Mouse (Mus musculus): ENCODE measurements around the gene Wars2. TPM values are rescaled to one million over a fixed set of nuclear protein-coding genes. Genes with fewer than 3 reads are reported as not detected.

The Wars2 gene
- total RNA-seq (2012; rRNA removed), result 3.6 and 4.9 TPM in 2 replicates

GRCm38 (mm10) chr3:99140940-99141854 is at the start of gene Wars2:
TSS of gene Wars2 (plus strand) at chr3:99141068.
- H3K4me1 ChIP-seq (ENCODE audit: control insufficient read depth in 2 of 2, insufficient read depth in 2 of 2, low read length in 2 of 2, poor library complexity in 1 of 2), result no peaks in the 10 kb centered on the region
- in situ Hi-C loops (cut with MboI; ENCODE audit: low sequenced_read_pairs in 2 of 2, unreplicated experiment in 2 of 2), result no loop called here
- peak; percentile 83 for DNase-seq (ENCODE audit: low read depth, low spot score)
- H3K9ac ChIP-seq (ENCODE audit: insufficient read depth, low read depth, low read length, poor library complexity, severe bottlenecking), result peak within 1 kb of the TSS; percentile 91
- no peaks in the 10 kb centered on the region for H3K36me3 ChIP-seq (ENCODE audit: control insufficient read depth, insufficient read depth, low read length, poor library complexity, severe bottlenecking)
- TF ChIP-seq MAFK (IDR thresholded peaks at IDR 0.05; ENCODE audit: insufficient read depth, low read depth, low read length) (no peak), HCFC1 (IDR thresholded peaks at IDR 0.05; ENCODE audit: borderline replicate concordance, insufficient read depth, low read length) (peak; percentile 54; the same call in 1 of the 2 replicates)
- H3K9me3 ChIP-seq (ENCODE audit: control insufficient read depth, insufficient read depth, low read depth, low read length), result no peaks in the 10 kb centered on the region
- peak within 1 kb of the TSS; percentile 77; the same call in 1 of the 2 replicates for H3K27ac ChIP-seq (ENCODE audit: insufficient read depth, low read depth, low read length, poor library complexity, severe bottlenecking)
- H3K4me3 ChIP-seq (ENCODE audit: insufficient read depth in 1 of 2, low read depth in 1 of 2, low read length in 2 of 2, poor library complexity in 1 of 2, severe bottlenecking in 1 of 2), result peak within 1 kb of the TSS; percentile 77 to 82

DNA sequence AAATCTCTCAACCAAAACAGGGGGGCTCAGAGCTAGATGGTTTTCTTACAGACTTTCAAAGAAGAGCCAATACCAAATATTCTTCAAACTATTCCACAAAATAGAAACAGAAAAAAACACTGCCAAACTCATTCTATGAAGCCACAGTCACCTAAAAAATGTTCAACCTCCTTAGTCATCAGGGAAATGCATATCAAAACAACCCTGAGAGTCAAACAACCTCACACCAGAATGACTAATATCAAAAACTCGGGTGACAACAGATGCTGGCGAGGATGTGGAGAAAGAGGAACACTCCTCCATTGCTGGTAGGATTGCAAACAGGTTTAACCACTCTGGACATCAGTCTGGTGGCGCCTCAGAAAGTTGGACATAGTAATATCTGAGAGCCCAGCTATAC is 44.1 kb upstream of the Wars2 start:
- Histone ChIP-seq H3K4me3 (ENCODE audit: insufficient read depth in 1 of 2, low read depth in 1 of 2, low read length in 2 of 2, poor library complexity in 1 of 2, severe bottlenecking in 1 of 2) (no peak overlapping the region), H3K36me3 (ENCODE audit: control insufficient read depth, insufficient read depth, low read length, poor library complexity, severe bottlenecking) (no peaks in the 10 kb centered on the region), H3K4me1 (ENCODE audit: control insufficient read depth in 2 of 2, insufficient read depth in 2 of 2, low read length in 2 of 2, poor library complexity in 1 of 2) (no peaks in the 10 kb centered on the region), H3K9ac (ENCODE audit: insufficient read depth, low read depth, low read length, poor library complexity, severe bottlenecking) (no peak overlapping the region), H3K9me3 (ENCODE audit: control insufficient read depth, insufficient read depth, low read depth, low read length) (no peaks in the 10 kb centered on the region), H3K27ac (ENCODE audit: insufficient read depth, low read depth, low read length, poor library complexity, severe bottlenecking) (no peak overlapping the region)
- in situ Hi-C loops (cut with MboI; ENCODE audit: low sequenced_read_pairs in 2 of 2, unreplicated experiment in 2 of 2), result no loop called here
- TF ChIP-seq ZC3H11A (IDR thresholded peaks at IDR 0.05; ENCODE audit: borderline replicate concordance, low read depth, low read length) (no peak), ZNF384 (IDR thresholded peaks at IDR 0.05; ENCODE audit: low read depth, low read length) (no peak), CHD2 (IDR thresholded peaks at IDR 0.05; ENCODE audit: low read depth, low read length) (no peak), HCFC1 (IDR thresholded peaks at IDR 0.05; ENCODE audit: borderline replicate concordance, insufficient read depth, low read length) (no peak), MAFK (IDR thresholded peaks at IDR 0.05; ENCODE audit: insufficient read depth, low read depth, low read length) (no peak)
- DNase-seq (ENCODE audit: low read depth, low spot score), result no peak

- Histone ChIP-seq H3K4me1 (ENCODE audit: control insufficient read depth in 2 of 2, insufficient read depth in 2 of 2, low read length in 2 of 2, poor library complexity in 1 of 2) (no peaks in the 10 kb centered on the region), H3K36me3 (ENCODE audit: control insufficient read depth, insufficient read depth, low read length, poor library complexity, severe bottlenecking) (no peaks in the 10 kb centered on the region), H3K4me3 (ENCODE audit: insufficient read depth in 1 of 2, low read depth in 1 of 2, low read length in 2 of 2, poor library complexity in 1 of 2, severe bottlenecking in 1 of 2) (no peak overlapping the region), H3K27ac (ENCODE audit: insufficient read depth, low read depth, low read length, poor library complexity, severe bottlenecking) (no peak overlapping the region), H3K9me3 (ENCODE audit: control insufficient read depth, insufficient read depth, low read depth, low read length) (no peaks in the 10 kb centered on the region), H3K9ac (ENCODE audit: insufficient read depth, low read depth, low read length, poor library complexity, severe bottlenecking) (no peak overlapping the region)
- in situ Hi-C loops (cut with MboI; ENCODE audit: low sequenced_read_pairs in 2 of 2, unreplicated experiment in 2 of 2), result no loop called here
- DNase-seq (ENCODE audit: low read depth, low spot score), result no peak
- no peak for TF ChIP-seq ZNF384 (IDR thresholded peaks at IDR 0.05; ENCODE audit: low read depth, low read length)
- no peak for TF ChIP-seq CHD2 (IDR thresholded peaks at IDR 0.05; ENCODE audit: low read depth, low read length)
- TF ChIP-seq HCFC1 (IDR thresholded peaks at IDR 0.05; ENCODE audit: borderline replicate concordance, insufficient read depth, low read length), result no peak
- no peak for TF ChIP-seq MAFK (IDR thresholded peaks at IDR 0.05; ENCODE audit: insufficient read depth, low read depth, low read length)
- TF ChIP-seq ZC3H11A (IDR thresholded peaks at IDR 0.05; ENCODE audit: borderline replicate concordance, low read depth, low read length), result no peak
These were observed 30.3 kb upstream of the Wars2 start for GRCm38 (mm10) chr3:99110353-99111213.

- Histone ChIP-seq H3K4me1 (ENCODE audit: control insufficient read depth in 2 of 2, insufficient read depth in 2 of 2, low read length in 2 of 2, poor library complexity in 1 of 2) (no peaks in the 10 kb centered on the region), H3K9me3 (ENCODE audit: control insufficient read depth, insufficient read depth, low read depth, low read length) (no peaks in the 10 kb centered on the region), H3K9ac (ENCODE audit: insufficient read depth, low read depth, low read length, poor library complexity, severe bottlenecking) (no peak overlapping the region), H3K36me3 (ENCODE audit: control insufficient read depth, insufficient read depth, low read length, poor library complexity, severe bottlenecking) (no peaks in the 10 kb centered on the region), H3K4me3 (ENCODE audit: insufficient read depth in 1 of 2, low read depth in 1 of 2, low read length in 2 of 2, poor library complexity in 1 of 2, severe bottlenecking in 1 of 2) (no peak overlapping the region), H3K27ac (ENCODE audit: insufficient read depth, low read depth, low read length, poor library complexity, severe bottlenecking) (no peak overlapping the region)
- no peak for DNase-seq (ENCODE audit: low read depth, low spot score)
- in situ Hi-C loops (cut with MboI; ENCODE audit: low sequenced_read_pairs in 2 of 2, unreplicated experiment in 2 of 2), result no loop called here
- TF ChIP-seq HCFC1 (IDR thresholded peaks at IDR 0.05; ENCODE audit: borderline replicate concordance, insufficient read depth, low read length), result no peak
- no peak for TF ChIP-seq CHD2 (IDR thresholded peaks at IDR 0.05; ENCODE audit: low read depth, low read length)
These were observed 29.7 kb upstream of the Wars2 start for GRCm38 (mm10) chr3:99111214-99111608.

All from ES-E14 (cell line).